Mouse (Mus musculus) granulocyte monocyte progenitor cell, adult 5-6 weeks (primary cell): ENCODE measurements around the gene Pimreg. TPM values are rescaled to one million over a fixed set of nuclear protein-coding genes. Genes with fewer than 3 reads are reported as not detected.
A peak's percentile ranks its signal among the peaks of the same experiment; 100 is the strongest.

Source experiments
- ATAC-seq: replicated peaks from 2 replicates; pipeline ENCODE4 v1.8.0; 2016; ENCODE audit warnings: mild to moderate bottlenecking, moderate TSS enrichment, inconsistent platforms; ENCODE audit not compliant: poor library complexity, severe bottlenecking
- total RNA-seq, 2 experiments: library from RNA; stranded (forward) in 1 of 2; stranded (reverse) in 1 of 2; fragments of 200-712, 200-1000 nt in 1 of 2; fragments of >200 nt in 1 of 2; fragmentation: Nextera tagmentation in 1 of 2; gene quantifications; 2 replicates each; pipeline ENCODE4 v1.2.3; 2014 to 2017

The Pimreg gene
- total RNA-seq, 2 experiments from 2014 or later = 14.4 to 17.0 TPM

GRCm38 (mm10) chr11:72026516-72026915, 15.3 kb upstream of the Pimreg start:
- ATAC-seq = no peak

GRCm38 (mm10) chr11:72027836-72028235, 14.0 kb upstream of the Pimreg start:
- no peak for ATAC-seq

GRCm38 (mm10) chr11:72029143-72029542, 12.7 kb upstream of the Pimreg start:
- ATAC-seq = no peak

GRCm38 (mm10) chr11:72031353-72031752, 10.5 kb upstream of the Pimreg start:
- no peak for ATAC-seq

- no peak for ATAC-seq
These were observed 9.7 kb upstream of the Pimreg start for GRCm38 (mm10) chr11:72032091-72032490.

GRCm38 (mm10) chr11:72032589-72032988, 9.2 kb upstream of the Pimreg start:
- ATAC-seq = no peak

- ATAC-seq = no peak
These were observed 4.4 kb upstream of the Pimreg start, which contains the start of gene Aipl1 for GRCm38 (mm10) chr11:72037409-72037808. Gene Aipl1, minus strand, starts transcription at chr11:72037509.

GRCm38 (mm10) chr11:72037996-72038395, 3.8 kb upstream of the Pimreg start:
- 0 out of 2 replicates have a peak, but pooled peaks have one; percentile 19 for ATAC-seq

GRCm38 (mm10) chr11:72039599-72040386, 2.0 kb upstream of the Pimreg start:
- no peak for ATAC-seq

GRCm38 (mm10) chr11:72041290-72041767, 503 bp upstream of the Pimreg start:
- peak; percentile 35; the same call in 1 of the 2 replicates for ATAC-seq

GRCm38 (mm10) chr11:72042631-72043030, 799 bp downstream of the Pimreg start:
- 0 out of 2 replicates have a peak, but pooled peaks have one; percentile 3 for ATAC-seq

- ATAC-seq = no peak
These were observed 2.4 kb downstream of the Pimreg start for GRCm38 (mm10) chr11:72044231-72044630.

GRCm38 (mm10) chr11:72048730-72049129, 6.9 kb downstream of the Pimreg start:
- no peak for ATAC-seq

- no peak for ATAC-seq
These were observed 7.4 kb downstream of the Pimreg start for GRCm38 (mm10) chr11:72049171-72049759.

GRCm38 (mm10) chr11:72050168-72050894, 8.5 kb downstream of the Pimreg start:
- no peak for ATAC-seq

- ATAC-seq = no peak
These were observed 9.3 kb downstream of the Pimreg start for GRCm38 (mm10) chr11:72050895-72051858.

GRCm38 (mm10) chr11:72052221-72052620, 10.4 kb downstream of the Pimreg start:
- ATAC-seq = peak; percentile 33

- ATAC-seq = peak; percentile 93
These were observed 10.8 kb downstream of the Pimreg start for GRCm38 (mm10) chr11:72052636-72053035.

GRCm38 (mm10) chr11:72055176-72055575, 13.3 kb downstream of the Pimreg start:
- no peak for ATAC-seq

- ATAC-seq = no peak
These were observed 15.3 kb downstream of the Pimreg start for GRCm38 (mm10) chr11:72057166-72057565.
